Mouse (Mus musculus): Measurements from ENCODE around the gene Dnm2. TPM values are rescaled to one million over a fixed set of nuclear protein-coding genes. Genes with fewer than 3 reads are reported as not detected.

The Dnm2 gene
- polyA plus RNA-seq, 1 experiment from 2014 or later = 72.7 TPM

- Histone ChIP-seq H3K27me3 (replicated peaks; ENCODE audit: control insufficient read depth, insufficient read depth, low read length) (no peaks in the 10 kb centered on the region), H3K4me1 (replicated peaks; ENCODE audit: control insufficient read depth, insufficient read depth, low read length) (peaks cover 39% of the 10 kb centered on the region), H3K4me2 (no peak overlapping the region), H3K9me3 (ENCODE audit: control insufficient read depth, low read length) (no peaks in the 10 kb centered on the region), H3K4me3 (ENCODE audit: low read depth, low read length) (no peak overlapping the region), H3K9ac (ENCODE audit: low read depth, low read length) (no peak overlapping the region), H3K36me3 (ENCODE audit: control insufficient read depth, insufficient read depth, low read length) (no peaks in the 10 kb centered on the region), H3K27ac (ENCODE audit: low read depth, low read length) (no peak overlapping the region)
- ATAC-seq (replicated peaks; ENCODE audit: low FRiP score) (no peak), DNase-seq (ENCODE audit: low spot score) (no peak)
- WGBS = 86% methylated on average over 2 of the region's 2 CpGs
These were observed 9.7 kb downstream of the Dnm2 start for GRCm38 (mm10) chr9:21434410-21434809.

GRCm38 (mm10) chr9:21435777-21436635 lies 11.3 kb downstream of the Dnm2 start:
- Histone ChIP-seq H3K9me3 (ENCODE audit: control insufficient read depth, low read length) (no peaks in the 10 kb centered on the region), H3K4me2 (peak overlapping the region; percentile 16; the same call in 1 of the 2 replicates), H3K27me3 (replicated peaks; ENCODE audit: control insufficient read depth, insufficient read depth, low read length) (no peaks in the 10 kb centered on the region), H3K4me1 (replicated peaks; ENCODE audit: control insufficient read depth, insufficient read depth, low read length) (peaks cover 39% of the 10 kb centered on the region), H3K27ac (ENCODE audit: low read depth, low read length) (no peak overlapping the region), H3K36me3 (ENCODE audit: control insufficient read depth, insufficient read depth, low read length) (no peaks in the 10 kb centered on the region), H3K9ac (ENCODE audit: low read depth, low read length) (no peak overlapping the region), H3K4me3 (ENCODE audit: low read depth, low read length) (no peak overlapping the region)
- DNase-seq (ENCODE audit: low spot score) (no peak), ATAC-seq (replicated peaks; ENCODE audit: low FRiP score) (no peak)
- 60% methylated on average over 7 of the region's 7 CpGs for WGBS

- Histone ChIP-seq H3K9me3 (ENCODE audit: control insufficient read depth, low read length) (no peaks in the 10 kb centered on the region), H3K4me2 (no peak overlapping the region), H3K27ac (ENCODE audit: low read depth, low read length) (no peak overlapping the region), H3K4me1 (replicated peaks; ENCODE audit: control insufficient read depth, insufficient read depth, low read length) (peaks cover 34% of the 10 kb centered on the region), H3K27me3 (replicated peaks; ENCODE audit: control insufficient read depth, insufficient read depth, low read length) (no peaks in the 10 kb centered on the region), H3K36me3 (ENCODE audit: control insufficient read depth, insufficient read depth, low read length) (no peaks in the 10 kb centered on the region), H3K9ac (ENCODE audit: low read depth, low read length) (no peak overlapping the region), H3K4me3 (ENCODE audit: low read depth, low read length) (no peak overlapping the region)
- 88% methylated on average over 6 of the region's 6 CpGs for WGBS
- ATAC-seq (replicated peaks; ENCODE audit: low FRiP score) (no peak), DNase-seq (ENCODE audit: low spot score) (no peak)
These were observed 12.9 kb downstream of the Dnm2 start for GRCm38 (mm10) chr9:21437577-21437976.

- Histone ChIP-seq H3K9me3 (ENCODE audit: control insufficient read depth, low read length) (no peaks in the 10 kb centered on the region), H3K4me1 (replicated peaks; ENCODE audit: control insufficient read depth, insufficient read depth, low read length) (peaks cover 34% of the 10 kb centered on the region), H3K27ac (ENCODE audit: low read depth, low read length) (no peak overlapping the region), H3K27me3 (replicated peaks; ENCODE audit: control insufficient read depth, insufficient read depth, low read length) (no peaks in the 10 kb centered on the region), H3K36me3 (ENCODE audit: control insufficient read depth, insufficient read depth, low read length) (no peaks in the 10 kb centered on the region), H3K9ac (ENCODE audit: low read depth, low read length) (no peak overlapping the region), H3K4me3 (ENCODE audit: low read depth, low read length) (no peak overlapping the region), H3K4me2 (no peak overlapping the region)
- ATAC-seq (replicated peaks; ENCODE audit: low FRiP score) (no peak), DNase-seq (ENCODE audit: low spot score) (no peak)
- WGBS = 68% methylated on average over 3 of the region's 3 CpGs
These were observed 13.5 kb downstream of the Dnm2 start for GRCm38 (mm10) chr9:21438219-21438618.

GRCm38 (mm10) chr9:21439456-21439855 lies 14.7 kb downstream of the Dnm2 start:
- H3K36me3 ChIP-seq (ENCODE audit: control insufficient read depth, insufficient read depth, low read length) = no peaks in the 10 kb centered on the region
- H3K27ac ChIP-seq (ENCODE audit: low read depth, low read length) = no peak overlapping the region
- no peak for DNase-seq (ENCODE audit: low spot score)
- no peaks in the 10 kb centered on the region for H3K9me3 ChIP-seq (ENCODE audit: control insufficient read depth, low read length)
- ATAC-seq (replicated peaks; ENCODE audit: low FRiP score) = peak; percentile 51
- no peak overlapping the region for H3K4me2 ChIP-seq
- WGBS = 79% methylated on average over 3 of the region's 3 CpGs
- H3K4me3 ChIP-seq (ENCODE audit: low read depth, low read length) = no peak overlapping the region
- peaks cover 34% of the 10 kb centered on the region for H3K4me1 ChIP-seq (replicated peaks; ENCODE audit: control insufficient read depth, insufficient read depth, low read length)
- H3K27me3 ChIP-seq (replicated peaks; ENCODE audit: control insufficient read depth, insufficient read depth, low read length) = no peaks in the 10 kb centered on the region
- no peak overlapping the region for H3K9ac ChIP-seq (ENCODE audit: low read depth, low read length)

- no peak overlapping the region for H3K4me2 ChIP-seq
- DNase-seq (ENCODE audit: low spot score) (no peak), ATAC-seq (replicated peaks; ENCODE audit: low FRiP score) (no peak)
- 89% methylated on average over 2 of the region's 2 CpGs for WGBS
- no peak overlapping the region for H3K27ac ChIP-seq (ENCODE audit: low read depth, low read length)
- H3K4me1 ChIP-seq (replicated peaks; ENCODE audit: control insufficient read depth, insufficient read depth, low read length) = peaks cover 34% of the 10 kb centered on the region
- no peak overlapping the region for H3K9ac ChIP-seq (ENCODE audit: low read depth, low read length)
- H3K4me3 ChIP-seq (ENCODE audit: low read depth, low read length) = no peak overlapping the region
- no peaks in the 10 kb centered on the region for H3K36me3 ChIP-seq (ENCODE audit: control insufficient read depth, insufficient read depth, low read length)
- no peaks in the 10 kb centered on the region for H3K9me3 ChIP-seq (ENCODE audit: control insufficient read depth, low read length)
- H3K27me3 ChIP-seq (replicated peaks; ENCODE audit: control insufficient read depth, insufficient read depth, low read length) = no peaks in the 10 kb centered on the region
These were observed 15.2 kb downstream of the Dnm2 start for GRCm38 (mm10) chr9:21439914-21440313.

- H3K4me1 ChIP-seq (replicated peaks; ENCODE audit: control insufficient read depth, insufficient read depth, low read length) = peaks cover 33% of the 10 kb centered on the region
- no peaks in the 10 kb centered on the region for H3K27me3 ChIP-seq (replicated peaks; ENCODE audit: control insufficient read depth, insufficient read depth, low read length)
- no peak overlapping the region for H3K27ac ChIP-seq (ENCODE audit: low read depth, low read length)
- H3K4me3 ChIP-seq (ENCODE audit: low read depth, low read length) = no peak overlapping the region
- no peak overlapping the region for H3K4me2 ChIP-seq
- no peak for ATAC-seq (replicated peaks; ENCODE audit: low FRiP score)
- no peak for DNase-seq (ENCODE audit: low spot score)
- H3K9ac ChIP-seq (ENCODE audit: low read depth, low read length) = no peak overlapping the region
- no peaks in the 10 kb centered on the region for H3K9me3 ChIP-seq (ENCODE audit: control insufficient read depth, low read length)
- peaks cover 2% of the 10 kb centered on the region; the same call in 1 of the 2 replicates for H3K36me3 ChIP-seq (ENCODE audit: control insufficient read depth, insufficient read depth, low read length)
These were observed 15.7 kb downstream of the Dnm2 start for GRCm38 (mm10) chr9:21440387-21440786.

GRCm38 (mm10) chr9:21443853-21444252 lies 19.1 kb downstream of the Dnm2 start:
- 92% methylated on average over 8 of the region's 8 CpGs for WGBS
- Histone ChIP-seq H3K27me3 (replicated peaks; ENCODE audit: control insufficient read depth, insufficient read depth, low read length) (no peaks in the 10 kb centered on the region), H3K4me1 (replicated peaks; ENCODE audit: control insufficient read depth, insufficient read depth, low read length) (peaks cover 8% of the 10 kb centered on the region), H3K4me2 (no peak overlapping the region), H3K9ac (ENCODE audit: low read depth, low read length) (no peak overlapping the region), H3K4me3 (ENCODE audit: low read depth, low read length) (no peak overlapping the region), H3K9me3 (ENCODE audit: control insufficient read depth, low read length) (no peaks in the 10 kb centered on the region), H3K36me3 (ENCODE audit: control insufficient read depth, insufficient read depth, low read length) (peaks cover 2% of the 10 kb centered on the region; the same call in 1 of the 2 replicates), H3K27ac (ENCODE audit: low read depth, low read length) (no peak overlapping the region)
- DNase-seq (ENCODE audit: low spot score) (no peak), ATAC-seq (replicated peaks; ENCODE audit: low FRiP score) (no peak)

GRCm38 (mm10) chr9:21444574-21444973 lies 19.9 kb downstream of the Dnm2 start:
- no peak overlapping the region for H3K4me2 ChIP-seq
- no peaks in the 10 kb centered on the region for H3K27me3 ChIP-seq (replicated peaks; ENCODE audit: control insufficient read depth, insufficient read depth, low read length)
- peaks cover 2% of the 10 kb centered on the region; the same call in 1 of the 2 replicates for H3K36me3 ChIP-seq (ENCODE audit: control insufficient read depth, insufficient read depth, low read length)
- 71% methylated on average over 4 of the region's 4 CpGs for WGBS
- H3K4me1 ChIP-seq (replicated peaks; ENCODE audit: control insufficient read depth, insufficient read depth, low read length) = peaks cover 9% of the 10 kb centered on the region
- H3K9me3 ChIP-seq (ENCODE audit: control insufficient read depth, low read length) = no peaks in the 10 kb centered on the region
- H3K27ac ChIP-seq (ENCODE audit: low read depth, low read length) = no peak overlapping the region
- no peak overlapping the region for H3K4me3 ChIP-seq (ENCODE audit: low read depth, low read length)
- no peak for ATAC-seq (replicated peaks; ENCODE audit: low FRiP score)
- H3K9ac ChIP-seq (ENCODE audit: low read depth, low read length) = no peak overlapping the region
- no peak for DNase-seq (ENCODE audit: low spot score)

Data from liver, embryonic 11.5 days (tissue).